In the genomic region with DNA sequence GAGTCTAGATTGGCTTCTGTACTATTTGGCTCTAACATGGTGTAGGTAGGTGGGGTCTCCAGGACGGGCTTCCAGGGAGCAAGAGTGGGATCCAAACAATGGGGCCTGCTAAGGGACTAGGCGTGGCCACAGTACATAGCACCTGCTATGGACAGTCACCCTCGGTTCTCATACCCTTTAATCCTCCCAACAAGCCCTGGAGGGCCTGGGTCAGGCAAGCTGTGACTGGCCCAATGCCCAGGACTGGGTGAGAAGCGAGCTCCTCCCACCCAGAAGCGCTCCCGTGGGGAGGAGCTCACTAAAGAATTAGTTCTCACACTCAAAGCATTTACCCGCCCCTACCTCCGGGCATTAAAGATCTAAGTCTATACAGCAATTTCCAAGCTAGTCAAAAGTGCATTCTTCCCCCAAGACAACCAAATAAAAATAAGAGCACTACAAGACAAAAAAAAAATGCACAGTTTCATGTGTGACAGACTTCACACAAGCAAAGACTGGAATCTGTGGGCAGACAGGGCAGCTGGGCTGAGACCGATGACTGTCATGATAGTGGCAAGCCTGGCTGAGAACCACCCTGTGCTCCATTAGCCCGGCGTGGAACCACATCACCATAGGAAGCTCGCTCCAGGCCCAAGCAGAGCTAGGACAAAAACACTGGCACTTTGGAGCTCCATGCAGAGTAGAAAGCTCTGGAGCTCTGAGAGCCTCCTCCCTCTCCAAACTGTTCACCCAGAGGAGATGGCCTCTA, we compare ENCODE assay signal across 8 mouse cellular contexts. TPM values are rescaled to one million over a fixed set of nuclear protein-coding genes. Genes with fewer than 3 reads are reported as not detected.
DNase-seq lines count a peak whose midpoint lies in the region; ATAC-seq and TF ChIP-seq lines count a peak whose summit lies in the region.

No protein-coding gene starts in this region.

- peak; percentile 52 to 69 for DNase-seq in lung, adult 18-20 months
- no peak for DNase-seq in lung, adult 2 months
- peak; percentile 70 for DNase-seq in forebrain, embryonic 14.5 days (ENCODE audit: low spot score)
- peak; percentile 79 for DNase-seq in kidney, postnatal 10 days
- no peak for DNase-seq in midbrain, postnatal 0 days (ENCODE audit: low spot score)
- no peak for DNase-seq in embryo, embryonic 10.5 days (ENCODE audit: low spot score)
- DNase-seq in liver, embryonic 11.5 days (ENCODE audit: low spot score), result no peak
- DNase-seq in adrenal gland, adult 8-10 months, result no peak

- WGBS in lung, adult 2 months, result 46% methylated on average over 12 of the region's 12 CpGs
- WGBS in forebrain, embryonic 14.5 days, result 37% methylated on average over 12 of the region's 12 CpGs
- WGBS in midbrain, postnatal 0 days, result 43% methylated on average over 12 of the region's 12 CpGs
- WGBS in liver, embryonic 11.5 days, result 78% methylated on average over 12 of the region's 12 CpGs

- no peaks in the 10 kb centered on the region for H3K9me3 ChIP-seq in forebrain, embryonic 14.5 days (replicated peaks; ENCODE audit: control insufficient read depth, low read length)
- no peaks in the 10 kb centered on the region for H3K9me3 ChIP-seq in midbrain, postnatal 0 days (ENCODE audit: low read length)
- H3K9me3 ChIP-seq in liver, embryonic 11.5 days (ENCODE audit: control insufficient read depth, low read length), result no peaks in the 10 kb centered on the region

- TF ChIP-seq POLR2A in lung, adult 2 months (IDR thresholded peaks at IDR 0.05; ENCODE audit: borderline replicate concordance, extremely low read depth, low read depth, low read length), result no peak

- H3K36me3 ChIP-seq in forebrain, embryonic 14.5 days (ENCODE audit: control insufficient read depth, insufficient read depth, low read length), result no peaks in the 10 kb centered on the region
- no peaks in the 10 kb centered on the region for H3K36me3 ChIP-seq in midbrain, postnatal 0 days (ENCODE audit: insufficient read depth, low read length)
- H3K36me3 ChIP-seq in liver, embryonic 11.5 days (ENCODE audit: control insufficient read depth, insufficient read depth, low read length), result no peaks in the 10 kb centered on the region

- no peak overlapping the region for H3K4me3 ChIP-seq in lung, adult 2 months (replicated peaks; ENCODE audit: extremely low read depth, low read depth, low read length)
- no peak overlapping the region for H3K4me3 ChIP-seq in forebrain, embryonic 14.5 days (ENCODE audit: low read depth, low read length)
- H3K4me3 ChIP-seq in midbrain, postnatal 0 days (ENCODE audit: low read depth, low read length), result no peak overlapping the region
- H3K4me3 ChIP-seq in liver, embryonic 11.5 days (ENCODE audit: low read depth, low read length), result no peak overlapping the region

- no peak overlapping the region for H3K27ac ChIP-seq in forebrain, embryonic 14.5 days (ENCODE audit: low read depth, low read length)
- 0 out of 2 replicates have a peak overlapping the region, but pooled peaks have one; percentile 26 for H3K27ac ChIP-seq in midbrain, postnatal 0 days (ENCODE audit: low read depth, low read length)
- no peak overlapping the region for H3K27ac ChIP-seq in liver, embryonic 11.5 days (ENCODE audit: low read depth, low read length)

- no peaks in the 10 kb centered on the region for H3K27me3 ChIP-seq in forebrain, embryonic 14.5 days (replicated peaks; ENCODE audit: control insufficient read depth, insufficient read depth, low read length)
- H3K27me3 ChIP-seq in midbrain, postnatal 0 days (ENCODE audit: insufficient read depth, low read length), result no peaks in the 10 kb centered on the region
- H3K27me3 ChIP-seq in liver, embryonic 11.5 days (replicated peaks; ENCODE audit: control insufficient read depth, insufficient read depth, low read length), result no peaks in the 10 kb centered on the region

- TF ChIP-seq CTCF in lung, adult 2 months (IDR thresholded peaks at IDR 0.05; ENCODE audit: insufficient read depth, low read length), result no peak
- no peak for TF ChIP-seq CTCF in midbrain, postnatal 0 days (IDR thresholded peaks at IDR 0.05)

- ATAC-seq in forebrain, embryonic 14.5 days, result peak; percentile 67
- ATAC-seq in midbrain, postnatal 0 days (ENCODE audit: low FRiP score), result no peak
- ATAC-seq in liver, embryonic 11.5 days (replicated peaks; ENCODE audit: low FRiP score), result no peak; the same call in 1 of the 2 replicates

- no peak overlapping the region for H3K4me2 ChIP-seq in forebrain, embryonic 14.5 days (ENCODE audit: low read length)
- H3K4me2 ChIP-seq in midbrain, postnatal 0 days (ENCODE audit: low read depth, low read length, poor library complexity, severe bottlenecking), result no peak overlapping the region
- no peak overlapping the region for H3K4me2 ChIP-seq in liver, embryonic 11.5 days

- H3K9ac ChIP-seq in forebrain, embryonic 14.5 days (ENCODE audit: low read length), result no peak overlapping the region
- H3K9ac ChIP-seq in midbrain, postnatal 0 days (replicated peaks; ENCODE audit: low read length, poor library complexity, severe bottlenecking), result no peak overlapping the region
- H3K9ac ChIP-seq in liver, embryonic 11.5 days (ENCODE audit: low read depth, low read length), result no peak overlapping the region

- H3K4me1 ChIP-seq in lung, adult 2 months (ENCODE audit: control insufficient read depth, insufficient read depth, low read length), result peaks cover 3% of the 10 kb centered on the region
- 0 out of 2 replicates have a peak, but pooled peaks cover 4% of the 10 kb centered on the region for H3K4me1 ChIP-seq in forebrain, embryonic 14.5 days (ENCODE audit: control insufficient read depth, insufficient read depth, low read length)
- H3K4me1 ChIP-seq in midbrain, postnatal 0 days (ENCODE audit: insufficient read depth, low read length), result 0 out of 2 replicates have a peak, but pooled peaks cover 4% of the 10 kb centered on the region
- H3K4me1 ChIP-seq in liver, embryonic 11.5 days (replicated peaks; ENCODE audit: control insufficient read depth, insufficient read depth, low read length), result no peaks in the 10 kb centered on the region

RNA-seq across cellular contexts. Expression of a gene that starts 23.0 kb away (rescaled TPM):
- 170 and 176 TPM in 2 replicates for polyA plus RNA-seq in lung, adult 2 months (2012; rRNA removed)
- polyA plus RNA-seq in forebrain, embryonic 14.5 days (2014; fragmentation: Nextera tagmentation; extraction: Ambion mirVana), result 16.8 and 18.6 TPM in 2 replicates
- total RNA-seq in midbrain, postnatal 0 days (2014; rRNA removed), result 9.2 and 11.4 TPM in 2 replicates
- polyA plus RNA-seq in midbrain, postnatal 0 days (2015; fragmentation: Nextera tagmentation; extraction: Ambion mirVana), result 14.5 and 14.8 TPM in 2 replicates
- polyA plus RNA-seq in liver, embryonic 11.5 days (2014; fragmentation: Nextera tagmentation; extraction: Ambion mirVana), result 16.5 and 16.9 TPM in 2 replicates
- total RNA-seq in adrenal gland, adult 8-10 months (2022), result 100 to 1,000 TPM in 1 of 4 experiments, 10 to 100 TPM in 3; 74.6 to 101 (median 78.3) TPM

Comparison
In these comparisons a context has a peak if more than half of its experiments do, and no peak if none do; other contexts are left out.
1. DNase-seq: peak in lung, adult 18-20 months (2 of 2), forebrain, embryonic 14.5 days (single experiment) and kidney, postnatal 10 days (single experiment); none in lung, adult 2 months (single experiment), midbrain, postnatal 0 days (single experiment), embryo, embryonic 10.5 days (single experiment), liver, embryonic 11.5 days (single experiment) and adrenal gland, adult 8-10 months (single experiment).